Comparison of ENCODE assay signal across 8 mouse cellular contexts in the genomic region with DNA sequence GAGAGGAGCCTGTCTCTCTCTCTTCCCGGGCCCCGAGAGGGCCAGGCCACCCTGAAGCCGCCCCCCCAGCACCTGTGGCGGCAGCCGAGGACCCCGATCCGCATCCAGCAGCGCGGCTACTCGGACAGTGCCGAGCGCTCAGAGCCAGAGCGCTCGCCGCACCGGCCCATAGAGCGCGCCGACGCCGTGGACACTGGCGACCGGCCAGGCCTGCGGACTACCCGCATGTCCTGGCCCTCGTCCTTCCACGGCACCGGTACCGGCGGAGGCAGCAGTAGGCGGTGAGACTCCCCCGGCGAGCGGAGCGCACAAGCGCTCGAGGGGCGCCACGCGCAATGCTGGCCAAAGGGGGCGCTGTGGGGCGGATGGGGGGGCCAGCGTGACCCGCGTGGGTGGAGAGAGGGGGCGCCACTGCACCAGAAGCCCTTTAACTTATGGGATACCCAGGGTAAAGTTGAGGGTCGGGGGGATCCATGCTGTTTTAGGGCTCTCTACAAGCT. TPM values are rescaled to one million over a fixed set of nuclear protein-coding genes. Genes with fewer than 3 reads are reported as not detected.
DNase-seq lines count a peak whose midpoint lies in the region; ATAC-seq and TF ChIP-seq lines count a peak whose summit lies in the region.

No protein-coding gene starts in this region.

- peak; percentile 64 for TF ChIP-seq CTCF in left cerebral cortex, adult 2 months (IDR thresholded peaks at IDR 0.05)
- peak; percentile 44; the same call in 1 of the 2 replicates for TF ChIP-seq CTCF in small intestine, adult 2 months (IDR thresholded peaks at IDR 0.05; ENCODE audit: extremely low read depth, insufficient read length, insufficient replicate concordance, low read depth, low read length)

- H3K27ac ChIP-seq in left cerebral cortex, adult 2 months: peak overlapping the region; percentile 94
- H3K27ac ChIP-seq in heart, embryonic 12.5 days (ENCODE audit: poor library complexity, severe bottlenecking): no peak overlapping the region
- H3K27ac ChIP-seq in small intestine, adult 2 months (ENCODE audit: insufficient read depth, low read depth, low read length): peak overlapping the region; percentile 9; the same call in 1 of the 2 replicates

- H3K27me3 ChIP-seq in heart, embryonic 12.5 days (replicated peaks): peaks cover 46% of the 10 kb centered on the region
- H3K27me3 ChIP-seq in small intestine, adult 2 months (ENCODE audit: control insufficient read depth, insufficient read depth, low read length): peaks cover 29% of the 10 kb centered on the region

- no peaks in the 10 kb centered on the region for H3K36me3 ChIP-seq in heart, embryonic 12.5 days
- H3K36me3 ChIP-seq in small intestine, adult 2 months (ENCODE audit: control insufficient read depth, insufficient read depth, low read length): no peaks in the 10 kb centered on the region

- peaks cover 57% of the 10 kb centered on the region for H3K4me1 ChIP-seq in heart, embryonic 12.5 days (replicated peaks)
- H3K4me1 ChIP-seq in small intestine, adult 2 months (ENCODE audit: control insufficient read depth, insufficient read depth, insufficient read length, low read length): peaks cover 28% of the 10 kb centered on the region

- whole genome bisulfite sequencing in heart, embryonic 12.5 days: under 1% methylated on average over 46 of the region's 47 CpGs
- WGBS in small intestine, adult 2 months: 2% methylated on average over 47 of the region's 47 CpGs

- peak overlapping the region; percentile 84 for H3K9ac ChIP-seq in heart, embryonic 12.5 days

- ATAC-seq in heart, embryonic 12.5 days (ENCODE audit: insufficient number of reproducible peaks, low FRiP score): no peak

- no peaks in the 10 kb centered on the region for H3K9me3 ChIP-seq in heart, embryonic 12.5 days (replicated peaks)

- DNase-seq in left cerebral cortex, adult 2 months (ENCODE audit: extremely low spot score in 1 of 2, low spot score in 2 of 2): peak; percentile 65 to 67
- no peak for DNase-seq in left cerebral cortex, adult 8-10 months (ENCODE audit: low spot score in 2 of 2)
- DNase-seq in adrenal gland, postnatal 14 days: peak; percentile 82
- DNase-seq in kidney, postnatal 14 days: peak; percentile 64
- peak; percentile 61 for DNase-seq in lung, postnatal 14 days
- DNase-seq in c-Kit-positive CD71-positive TER-119-positive erythroid progenitor cells, embryonic 14.5 days (ENCODE audit: low spot score): no peak

- TF ChIP-seq POLR2A in small intestine, adult 2 months (IDR thresholded peaks at IDR 0.05; ENCODE audit: low read depth, low read length): no peak

- peak overlapping the region; percentile 58 for H3K4me3 ChIP-seq in left cerebral cortex, adult 2 months
- H3K4me3 ChIP-seq in heart, embryonic 12.5 days: peak overlapping the region; percentile 61
- peak overlapping the region; percentile 63 for H3K4me3 ChIP-seq in small intestine, adult 2 months (ENCODE audit: low read depth, low read length)

- H3K4me2 ChIP-seq in heart, embryonic 12.5 days: peak overlapping the region; percentile 99

- intact Hi-C loops in left cerebral cortex, adult 2 months (cut with DNase I): loop anchor here (1.0 to 2.0 kb wide), 2 partner anchors 14 to 31 kb away; no protein-coding TSS in a partner anchor

RNA-seq across cellular contexts. Expression of a gene that starts 0.5 kb away (rescaled TPM):
- 100 to 1,000 TPM; 101 to 106 TPM for total RNA-seq in left cerebral cortex, adult 2 months (2021)
- 10 to 100 TPM; 91.9 to 94.8 (median 93.7) TPM for total RNA-seq in left cerebral cortex, adult 8-10 months (2022)
- total RNA-seq in adrenal gland, postnatal 14 days (2021): 22.4 and 22.9 TPM in 2 replicates
- 10.1 and 10.2 TPM in 2 replicates for polyA plus RNA-seq in heart, embryonic 12.5 days (2016; fragmentation: Nextera tagmentation; extraction: Ambion mirVana)
- 5.1 and 7.1 TPM in 2 replicates for polyA plus RNA-seq in small intestine, adult 2 months (2012; rRNA removed)

RNA-seq across cellular contexts. Expression of a gene that starts 16.2 kb away (rescaled TPM):
- 100 to 1,000 TPM; 141 to 143 TPM for total RNA-seq in left cerebral cortex, adult 2 months (2021)
- total RNA-seq in left cerebral cortex, adult 8-10 months (2022): 100 to 1,000 TPM; 116 to 150 (median 135) TPM
- 171 and 185 TPM in 2 replicates for total RNA-seq in adrenal gland, postnatal 14 days (2021)
- polyA plus RNA-seq in heart, embryonic 12.5 days (2016; fragmentation: Nextera tagmentation; extraction: Ambion mirVana): 232 and 241 TPM in 2 replicates
- 14.4 and 24.9 TPM in 2 replicates for polyA plus RNA-seq in small intestine, adult 2 months (2012; rRNA removed)

RNA-seq across cellular contexts. Expression of a gene that starts 35.0 kb away (rescaled TPM):
- total RNA-seq in left cerebral cortex, adult 2 months (2021): 10 to 100 TPM; 13.2 to 14.6 TPM
- 10 to 100 TPM; 11.1 to 14.5 (median 13.3) TPM for total RNA-seq in left cerebral cortex, adult 8-10 months (2022)
- 12.6 and 17.3 TPM in 2 replicates for total RNA-seq in adrenal gland, postnatal 14 days (2021)
- polyA plus RNA-seq in heart, embryonic 12.5 days (2016; fragmentation: Nextera tagmentation; extraction: Ambion mirVana): 15.3 and 17.5 TPM in 2 replicates
- 16.3 and 31.2 TPM in 2 replicates for polyA plus RNA-seq in small intestine, adult 2 months (2012; rRNA removed)

Comparison
In these comparisons a context has a peak if more than half of its experiments do, and no peak if none do; other contexts are left out.
1. DNase-seq: peak in left cerebral cortex, adult 2 months (2 of 2), adrenal gland, postnatal 14 days (single experiment), kidney, postnatal 14 days (single experiment) and lung, postnatal 14 days (single experiment); none in left cerebral cortex, adult 8-10 months (0 of 2) and c-Kit-positive CD71-positive TER-119-positive erythroid progenitor cells, embryonic 14.5 days (single experiment).
2. Peak in every context shown above with its lines, with median percentiles within 50 percentile points of each other: H3K4me3 ChIP-seq.